Mouse (Mus musculus) layer of hippocampus, adult 9-10 months (tissue): Measurements from ENCODE around the gene Akap13.

ENCODE experiments used
- DNase-seq: peaks from one replicate; pipeline ENCODE4 v3.0.0; 2022; ENCODE audit warnings: low spot score

Akap13 gene

GRCm38 (mm10) chr7:75516716-75517619 lies 61.6 kb downstream of the Akap13 start:
- no peak for DNase-seq

GRCm38 (mm10) chr7:75520531-75520930 lies 65.2 kb downstream of the Akap13 start:
- no peak for DNase-seq

GRCm38 (mm10) chr7:75521199-75521598 lies 65.9 kb downstream of the Akap13 start:
- DNase-seq: no peak

DNA sequence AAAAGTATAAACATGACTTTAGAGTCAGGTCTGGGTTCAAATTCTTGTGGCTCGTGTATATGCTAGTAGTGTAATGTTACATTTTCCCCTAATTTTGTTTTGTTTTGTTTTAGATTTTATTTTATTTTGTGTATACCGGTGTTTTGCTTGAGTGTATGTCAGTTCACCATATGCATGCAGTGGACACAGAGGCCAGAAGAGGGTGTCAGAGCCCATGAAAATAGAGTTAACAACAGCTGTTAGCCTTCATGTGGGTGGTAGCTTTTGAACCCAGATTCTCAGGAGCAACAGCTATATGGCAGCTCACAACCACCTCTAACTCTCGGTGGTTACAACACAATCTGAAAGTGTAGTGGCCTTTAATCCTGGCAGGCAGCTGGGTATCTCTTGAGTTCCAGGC lies 66.9 kb downstream of the Akap13 start:
- DNase-seq: no peak

- DNase-seq: no peak
Measured at GRCm38 (mm10) chr7:75524789-75525569, 69.6 kb downstream of the Akap13 start.

- no peak for DNase-seq
Measured at GRCm38 (mm10) chr7:75525716-75526401, 70.5 kb downstream of the Akap13 start.

- DNase-seq: no peak
Measured at GRCm38 (mm10) chr7:75528751-75529150, 73.4 kb downstream of the Akap13 start.

DNA sequence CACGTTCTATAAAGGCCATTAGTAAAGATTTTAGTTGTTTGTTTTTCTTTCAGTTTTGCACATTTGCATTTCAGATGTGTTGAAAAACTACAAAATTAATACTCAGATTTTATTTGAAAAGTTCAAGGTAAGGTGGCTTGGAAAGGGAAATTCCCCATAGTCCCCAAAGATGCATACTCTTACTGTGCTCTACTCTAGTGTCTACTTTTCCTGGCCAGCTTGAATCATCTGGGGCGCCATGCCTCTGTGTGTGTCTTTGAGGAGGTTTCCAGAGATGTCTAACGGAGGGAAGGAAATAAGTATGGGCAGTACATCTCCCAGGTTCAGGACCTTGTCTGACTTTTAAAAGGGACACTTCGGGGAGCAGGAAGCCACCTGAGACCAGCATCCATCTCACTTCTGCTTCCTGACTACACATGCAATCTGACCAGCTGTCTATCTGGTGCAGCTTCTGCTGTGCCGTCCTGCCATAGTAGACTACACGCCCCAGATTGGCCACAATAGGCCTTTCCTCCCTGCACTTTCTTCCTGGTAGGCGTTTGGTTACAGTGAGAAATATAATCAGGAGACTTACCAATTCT lies 74.6 kb downstream of the Akap13 start:
- DNase-seq: no peak

DNA sequence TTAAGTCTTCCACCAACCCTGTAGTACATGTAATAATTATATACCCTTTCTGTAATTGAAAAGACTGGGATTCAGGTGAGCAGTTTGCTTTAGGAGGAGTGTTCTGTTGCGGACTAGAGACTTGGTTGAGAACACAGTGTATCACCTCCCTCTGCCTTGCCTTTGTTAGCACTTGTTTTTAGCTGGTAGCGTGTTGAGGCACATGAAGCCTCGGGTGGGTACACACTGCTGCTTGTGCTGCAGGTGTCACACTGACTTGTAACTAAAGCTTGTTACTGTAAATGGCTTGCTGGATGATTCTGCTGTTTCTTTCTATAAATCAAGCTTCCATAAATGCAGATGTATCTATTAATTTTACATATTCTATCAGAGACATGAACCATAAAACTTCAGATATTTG lies 75.3 kb downstream of the Akap13 start:
- DNase-seq: no peak

DNA sequence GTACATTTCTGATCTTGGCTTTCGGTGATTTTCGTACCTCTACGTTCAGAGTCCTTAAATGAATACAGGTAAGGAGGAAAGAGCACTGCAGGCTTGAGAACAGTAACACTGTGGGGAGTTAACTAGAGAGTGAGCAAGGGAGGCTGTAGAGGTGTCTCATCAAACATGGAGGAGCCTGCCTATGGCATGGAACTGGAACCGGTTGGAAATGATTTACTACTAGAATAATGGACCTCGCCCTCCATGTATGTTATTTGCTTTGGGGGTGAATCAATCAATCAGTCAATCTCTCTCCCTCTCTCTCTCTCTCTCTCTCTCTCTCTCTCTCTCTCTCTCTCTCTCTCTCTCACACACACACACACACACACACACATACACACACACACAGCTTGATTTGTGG lies 77.7 kb downstream of the Akap13 start:
- no peak for DNase-seq

GRCm38 (mm10) chr7:75536298-75536697 lies 81.0 kb downstream of the Akap13 start:
- DNase-seq: no peak

GRCm38 (mm10) chr7:75537567-75537966 lies 82.2 kb downstream of the Akap13 start:
- DNase-seq: no peak

DNA sequence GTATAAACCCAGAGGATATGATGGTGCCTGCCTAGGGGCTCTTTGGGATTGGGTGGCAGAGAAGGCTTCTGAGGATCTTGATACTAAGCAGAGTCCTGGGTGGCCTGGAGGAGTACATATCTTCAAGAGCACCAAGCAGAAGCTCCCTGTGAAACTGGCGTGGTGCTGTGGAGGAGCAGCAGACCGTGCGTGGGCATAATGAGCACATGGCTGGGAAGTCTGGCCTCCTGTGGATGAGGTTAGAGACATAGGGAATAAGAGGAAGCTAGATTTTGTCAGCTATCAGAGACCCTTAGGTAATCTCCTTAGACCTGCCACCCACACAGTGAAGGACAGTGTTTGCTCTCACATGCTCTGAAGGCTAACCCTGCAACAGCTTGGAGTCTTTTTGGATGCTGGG lies 83.2 kb downstream of the Akap13 start:
- no peak for DNase-seq

DNA sequence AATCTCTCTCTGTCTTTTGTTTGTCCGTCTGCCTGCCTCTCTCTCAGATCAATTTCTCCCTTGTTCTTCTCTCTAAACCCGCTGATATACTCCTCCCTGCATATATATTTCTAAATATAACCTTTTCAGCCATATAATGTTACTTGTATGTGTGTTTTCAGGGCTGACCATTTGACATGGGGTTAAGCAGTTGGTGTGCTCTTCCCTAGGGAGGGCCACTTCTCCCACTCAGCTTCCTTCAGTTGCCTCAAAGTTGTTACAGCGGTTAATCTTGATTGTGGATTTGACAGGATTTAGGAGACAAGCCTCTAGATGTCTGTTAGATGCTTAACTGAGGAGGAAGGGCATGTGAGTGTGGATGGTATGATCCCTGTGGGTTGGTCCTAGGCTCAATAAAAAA lies 83.8 kb downstream of the Akap13 start:
- DNase-seq: no peak

- no peak for DNase-seq
Measured at GRCm38 (mm10) chr7:75549856-75550255, 94.5 kb downstream of the Akap13 start.

DNA sequence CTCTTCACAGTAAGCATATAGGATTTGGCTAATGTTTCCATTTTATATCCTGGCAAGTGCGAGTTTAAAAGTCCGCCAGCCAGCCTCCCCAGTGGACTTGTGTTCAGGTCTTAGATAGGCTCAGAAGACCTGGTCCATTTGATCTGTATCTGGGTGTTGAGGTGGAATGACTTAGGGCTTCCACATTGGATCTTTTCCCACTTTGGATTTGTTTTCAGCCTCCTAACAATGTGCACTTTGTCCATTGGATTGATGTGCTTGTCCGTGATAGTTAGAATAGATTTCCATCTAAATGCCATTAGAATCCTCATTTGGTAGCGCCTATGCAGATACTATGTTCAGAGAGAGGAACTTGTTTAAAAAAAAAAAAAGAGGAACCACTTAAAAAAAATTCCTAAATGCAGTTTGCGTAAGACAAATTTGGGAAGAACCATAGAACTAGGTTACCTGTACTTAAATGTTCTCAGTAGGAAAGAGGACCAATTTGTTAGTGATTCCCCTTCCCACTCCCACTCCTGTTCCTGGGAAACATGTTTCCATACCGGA lies 95.5 kb downstream of the Akap13 start:
- DNase-seq: no peak

DNA sequence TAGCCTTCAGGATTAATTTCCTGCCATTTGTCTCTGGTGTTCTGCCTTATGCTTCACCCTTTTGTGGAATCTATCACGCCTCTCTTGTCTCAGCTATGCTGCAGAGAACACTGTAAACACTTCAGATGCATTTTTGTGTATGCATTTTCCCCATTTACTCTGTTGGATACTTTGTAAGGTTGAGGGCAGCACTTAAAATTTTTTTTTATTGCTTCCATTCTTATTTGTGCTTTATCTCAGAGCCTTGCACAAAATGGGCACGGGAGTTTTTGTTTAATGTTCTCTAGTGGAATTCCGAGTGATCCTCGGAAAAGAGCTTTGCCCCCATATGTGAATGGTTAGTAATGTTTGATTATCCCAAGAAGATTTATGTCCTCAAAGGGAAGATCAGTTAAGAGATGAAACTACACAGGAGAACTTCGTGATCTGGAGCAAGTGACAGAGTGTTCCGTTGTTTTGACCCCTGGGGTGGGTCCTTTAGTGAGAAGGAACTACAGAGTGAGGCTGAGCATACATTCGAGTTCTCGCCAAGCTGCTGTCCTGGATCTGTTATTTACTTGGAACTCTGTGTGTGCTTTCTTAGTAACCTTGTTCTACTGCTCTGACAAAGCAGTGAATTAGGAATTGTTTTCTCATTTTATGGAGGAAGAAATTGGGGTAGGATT lies 97.8 kb downstream of the Akap13 start:
- no peak for DNase-seq

- no peak for DNase-seq
Measured at GRCm38 (mm10) chr7:75553667-75554045, 98.3 kb downstream of the Akap13 start.

GRCm38 (mm10) chr7:75554065-75554464 lies 98.7 kb downstream of the Akap13 start:
- no peak for DNase-seq

GRCm38 (mm10) chr7:75555940-75556339 lies 100.6 kb downstream of the Akap13 start:
- peak; percentile 31 for DNase-seq

- DNase-seq: no peak
Measured at GRCm38 (mm10) chr7:75558225-75558624, 102.9 kb downstream of the Akap13 start.
